Mouse (Mus musculus) retina, embryonic 14.5 days (tissue): ENCODE data around the gene Taf5.

Source experiments
- DNase-seq: peaks from one replicate; pipeline ENCODE4 v3.0.0-alpha.2; 2015; ENCODE audit warnings: low spot score

The Taf5 gene

GRCm38 (mm10) chr19:47067096-47067882 is at the start of gene Taf5:
Gene Taf5 (plus strand): TSS chr19:47067746.
- DNase-seq, result peak; percentile 97

GRCm38 (mm10) chr19:47017831-47018230 is 49.7 kb upstream of the Taf5 start:
- peak; percentile 51 for DNase-seq

DNA sequence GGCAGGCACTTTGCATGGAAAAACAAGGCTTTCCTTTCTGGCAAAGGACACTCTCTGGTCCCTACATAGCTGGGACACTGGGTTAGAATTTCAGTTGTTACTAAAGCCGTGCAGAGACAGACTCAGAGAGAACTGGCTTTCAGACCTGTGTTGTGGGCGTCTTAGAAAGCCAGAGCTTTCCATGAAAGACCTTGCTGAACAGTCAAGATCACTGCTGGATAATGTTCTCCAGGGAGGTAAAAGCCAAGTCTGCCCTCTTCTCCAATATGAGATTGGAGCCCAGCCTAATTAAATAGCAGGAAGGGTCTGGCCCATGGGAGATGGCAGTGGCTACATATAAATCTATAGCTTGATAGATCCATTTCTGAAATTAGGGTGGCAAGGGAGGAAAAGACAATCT is 49.2 kb upstream of the Taf5 start:
- DNase-seq, result no peak

DNA sequence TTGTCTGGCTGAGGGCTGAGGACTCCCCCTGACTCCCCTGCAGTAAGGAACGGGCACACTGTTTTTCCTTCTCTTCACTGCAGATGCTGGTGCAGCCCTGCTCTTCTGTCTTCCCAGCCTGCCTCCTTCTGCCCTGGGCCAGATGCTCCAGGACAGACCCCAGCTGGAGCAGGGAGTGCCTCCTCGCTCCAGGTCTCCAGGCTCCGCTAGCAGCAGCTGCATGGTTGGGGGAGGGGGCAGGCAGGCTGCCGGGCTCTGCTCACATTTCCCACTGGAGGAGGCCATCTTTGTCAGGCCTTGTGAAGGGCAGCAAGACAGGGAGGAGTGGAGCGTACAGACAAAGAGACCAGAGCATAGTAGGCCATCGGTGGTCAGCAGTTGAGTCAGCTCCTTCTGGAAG is 48.2 kb upstream of the Taf5 start:
- peak; percentile 55 for DNase-seq

GRCm38 (mm10) chr19:47022709-47023108 is 44.8 kb upstream of the Taf5 start:
- DNase-seq, result no peak

- no peak for DNase-seq
Observed at GRCm38 (mm10) chr19:47023546-47023945, 44.0 kb upstream of the Taf5 start.

DNA sequence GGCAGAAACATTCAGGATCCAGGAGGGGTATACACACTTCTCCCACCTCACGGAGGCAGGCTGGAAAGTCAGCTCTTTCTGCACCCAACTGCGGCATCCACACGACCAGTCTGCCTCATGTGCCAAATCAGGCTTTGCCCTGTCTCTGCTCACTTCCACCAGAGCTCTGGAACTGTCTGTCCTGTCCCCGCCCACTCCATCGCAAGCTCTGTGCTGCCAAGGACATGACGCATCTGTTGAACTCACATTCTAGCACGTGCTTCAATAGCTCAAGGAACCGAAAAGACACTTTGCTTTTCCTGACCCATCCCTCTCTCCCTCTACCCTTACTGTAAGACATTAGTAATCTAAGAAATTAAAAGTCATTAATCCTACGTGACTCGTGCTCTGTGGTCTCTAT is 42.6 kb upstream of the Taf5 start:
- DNase-seq, result no peak

DNA sequence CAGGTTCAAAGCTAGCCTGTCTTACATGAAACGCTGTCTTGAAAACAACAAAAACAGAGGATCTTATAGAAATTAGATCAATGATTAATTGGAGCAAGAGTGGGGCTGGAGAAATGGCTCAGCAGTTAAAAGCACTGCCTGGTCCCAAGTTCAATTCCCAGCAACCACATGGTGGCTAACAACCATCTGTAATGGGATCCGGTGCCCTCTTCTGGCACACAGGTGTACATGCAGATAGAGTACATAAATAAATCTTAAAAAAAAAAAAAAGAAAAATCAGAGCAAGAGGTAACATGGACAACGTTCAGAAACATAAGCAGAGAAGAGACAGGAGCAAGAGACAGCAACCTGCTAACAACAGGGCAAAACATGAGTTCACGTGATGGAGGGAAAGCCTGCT is 41.0 kb upstream of the Taf5 start:
- DNase-seq, result no peak

DNA sequence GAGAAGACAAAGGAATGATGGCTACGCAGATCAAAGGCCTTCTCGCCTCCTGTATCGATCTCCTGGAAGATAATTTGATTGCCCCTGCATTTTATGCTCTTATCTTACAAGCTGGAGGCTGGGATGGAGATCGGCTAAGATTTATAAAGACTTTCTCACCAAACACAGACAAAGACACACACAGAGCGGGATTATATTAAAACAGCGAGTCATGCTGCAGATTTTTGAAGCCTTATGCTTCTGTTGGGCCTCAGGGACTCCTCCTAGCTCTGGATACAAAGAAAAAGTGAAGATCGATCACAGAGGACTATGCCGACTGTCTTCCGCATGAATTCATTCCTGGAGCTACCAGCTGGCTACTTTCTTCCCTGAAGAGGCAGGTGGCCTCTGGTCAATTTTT is 37.8 kb upstream of the Taf5 start:
- DNase-seq, result peak; percentile 52

- DNase-seq, result no peak
Observed at GRCm38 (mm10) chr19:47031770-47032169, 35.8 kb upstream of the Taf5 start.

DNA sequence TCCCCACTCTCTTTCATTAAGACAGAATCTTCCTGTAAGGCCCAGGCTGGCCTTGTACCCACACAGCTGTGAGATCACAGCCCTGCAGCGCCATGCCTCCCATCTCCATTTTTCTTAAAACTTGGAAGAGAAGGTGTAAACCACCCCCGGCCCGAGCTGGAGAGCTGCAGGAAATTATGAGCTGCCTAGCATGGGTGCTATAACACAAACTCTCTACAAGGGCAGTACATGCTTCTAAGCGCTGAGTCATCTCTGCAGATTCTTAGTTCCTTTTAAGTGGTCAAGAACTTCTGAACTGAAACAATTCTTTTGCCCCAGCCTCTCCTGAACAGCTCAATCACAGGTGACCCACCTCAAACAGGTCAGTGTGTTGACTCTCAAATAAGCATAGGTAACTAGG is 32.6 kb upstream of the Taf5 start:
- DNase-seq, result no peak

- DNase-seq, result no peak
Observed at GRCm38 (mm10) chr19:47036596-47036995, 30.9 kb upstream of the Taf5 start.

DNA sequence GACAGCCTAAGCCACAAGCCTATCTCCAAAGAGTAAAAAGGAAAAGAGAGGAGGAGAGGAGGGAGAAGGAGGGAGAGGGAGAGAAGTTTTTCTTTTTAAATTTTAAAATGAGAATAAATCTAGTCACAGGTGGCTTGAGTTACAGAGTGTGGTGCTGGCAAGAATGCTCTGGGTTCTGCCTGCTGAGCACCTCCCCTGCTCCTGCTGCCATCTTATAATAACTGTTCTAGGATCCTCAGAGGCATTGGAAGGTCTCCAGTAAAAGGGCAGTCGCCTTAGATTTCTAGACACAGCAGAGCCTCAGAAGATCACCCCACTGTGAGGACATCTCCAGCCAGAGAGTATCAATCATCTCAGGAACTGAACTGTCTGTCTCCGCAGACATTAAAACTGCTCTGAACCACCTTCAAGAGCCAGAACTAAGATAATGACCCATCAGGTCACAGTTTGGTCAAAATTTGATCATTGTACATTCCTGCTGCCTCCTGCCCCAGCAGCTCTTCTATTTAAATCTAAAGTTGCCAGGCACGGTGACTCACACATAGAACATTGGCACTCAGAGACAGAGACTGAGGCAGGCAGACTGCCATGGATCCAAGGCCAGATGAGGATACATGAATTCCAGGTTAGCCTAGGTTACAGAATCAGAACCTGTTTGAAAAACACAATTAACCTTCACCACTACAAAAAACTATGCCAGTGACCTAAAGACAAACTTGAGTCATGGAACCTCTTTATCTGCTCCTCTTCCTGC is 26.6 kb upstream of the Taf5 start:
- DNase-seq, result no peak

GRCm38 (mm10) chr19:47043608-47044007 is 23.9 kb upstream of the Taf5 start:
- DNase-seq, result peak; percentile 59

DNA sequence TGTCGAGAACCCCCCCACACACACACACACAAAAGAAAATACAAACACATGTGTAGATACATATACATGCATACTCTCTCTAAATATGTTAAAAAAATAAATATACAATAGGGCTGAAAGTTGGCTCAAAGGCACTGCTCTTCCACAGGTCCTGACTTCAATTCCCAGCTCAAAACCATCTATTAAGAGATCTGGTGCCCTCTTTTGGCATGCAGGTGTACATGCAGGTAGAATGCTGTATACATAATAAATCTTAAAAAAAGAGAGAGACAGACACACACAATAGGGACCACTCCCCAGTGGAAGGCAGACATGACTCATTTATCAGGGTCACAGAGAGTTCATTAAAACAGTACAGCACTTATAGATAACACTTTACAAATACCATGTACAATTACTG is 21.2 kb upstream of the Taf5 start:
- no peak for DNase-seq

DNA sequence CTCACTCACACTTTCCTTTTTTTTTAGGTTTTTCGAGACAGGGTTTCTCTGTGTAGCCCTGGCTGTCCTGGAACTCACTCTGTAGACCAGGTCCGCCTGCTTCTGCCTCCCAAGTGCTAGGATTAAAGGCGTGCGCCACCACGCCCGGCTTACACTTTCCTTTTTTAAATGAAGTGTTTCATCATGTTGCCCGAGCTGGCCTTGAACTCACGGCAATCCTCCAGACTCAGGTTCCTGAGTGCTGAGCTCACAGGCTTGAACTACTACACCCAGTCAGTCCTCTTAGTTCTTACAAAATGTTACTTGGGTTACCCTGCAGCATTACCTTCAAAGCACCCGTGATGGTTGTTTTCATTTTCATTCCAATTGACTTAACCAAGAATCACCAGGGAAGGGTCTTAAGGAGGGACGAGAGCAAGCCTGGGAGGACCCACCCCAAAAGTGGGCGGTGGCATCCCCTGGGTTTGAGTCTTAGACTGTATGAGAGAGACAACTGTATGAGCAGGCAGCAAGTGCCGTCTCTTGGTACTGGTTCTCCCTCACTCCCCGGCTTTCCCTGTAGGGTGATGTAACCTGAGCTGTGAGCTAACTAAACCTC is 20.2 kb upstream of the Taf5 start:
- no peak for DNase-seq

DNA sequence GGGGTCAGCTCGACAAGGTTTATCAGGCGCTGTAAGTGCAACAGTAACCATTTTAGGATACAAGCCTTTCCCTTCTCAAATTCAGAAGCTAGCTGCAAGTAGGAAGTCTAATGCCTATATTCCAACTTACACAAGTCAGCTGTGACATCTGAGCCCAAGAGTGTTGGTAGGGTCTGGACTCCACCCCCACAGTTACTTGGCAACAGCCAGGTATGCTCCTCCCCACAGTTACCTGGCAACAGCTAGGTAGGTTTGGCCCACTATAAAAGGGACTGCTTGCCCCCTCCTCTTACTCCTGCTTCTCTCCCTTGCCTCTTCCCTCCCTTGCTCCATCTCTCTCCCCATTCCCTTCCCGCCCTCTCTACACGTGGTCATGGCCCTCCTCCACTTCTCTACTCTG is 18.5 kb upstream of the Taf5 start:
- no peak for DNase-seq

GRCm38 (mm10) chr19:47049840-47050239 is 17.7 kb upstream of the Taf5 start:
- DNase-seq, result peak; percentile 16

GRCm38 (mm10) chr19:47050271-47051032 is 17.1 kb upstream of the Taf5 start, which contains the start of gene Pcgf6:
Gene Pcgf6 (minus strand): TSS chr19:47050906.
- peak; percentile 84 for DNase-seq

GRCm38 (mm10) chr19:47052927-47053326 is 14.6 kb upstream of the Taf5 start:
- DNase-seq, result no peak

DNA sequence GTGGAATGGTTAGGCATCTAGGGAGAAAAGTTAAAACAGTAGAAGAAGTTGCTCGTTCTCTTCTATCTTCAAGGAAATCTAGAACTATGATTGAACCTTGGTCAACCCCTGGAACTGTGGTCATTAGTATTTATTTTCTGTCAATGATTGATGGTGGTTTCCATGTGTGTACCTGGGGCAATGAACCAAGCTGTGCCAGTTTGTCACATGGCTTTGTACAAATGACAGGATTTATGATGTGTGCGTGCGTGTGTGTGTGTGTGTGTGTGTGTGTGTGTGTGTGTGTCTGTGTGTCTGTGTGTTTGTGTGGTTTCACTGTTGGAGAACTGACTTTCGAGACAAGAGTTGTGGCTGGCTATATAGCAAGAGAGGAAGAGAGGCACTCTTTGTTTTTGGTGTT is 14.1 kb upstream of the Taf5 start:
- DNase-seq, result no peak

GRCm38 (mm10) chr19:47057684-47058083 is 9.9 kb upstream of the Taf5 start:
- no peak for DNase-seq
